Mouse (Mus musculus) G1E (cell line): ENCODE data around the gene Sult2b1. TPM values are rescaled to one million over a fixed set of nuclear protein-coding genes. Genes with fewer than 3 reads are reported as not detected.
A peak's percentile ranks its signal among the peaks of the same experiment; 100 is the strongest.

Experiments
- ATAC-seq: 2 replicates; pipeline ENCODE4 v1.8.0; 2016; ENCODE audit warnings: mild to moderate bottlenecking; ENCODE audit not compliant: insufficient number of reproducible peaks, poor library complexity, low FRiP score, severe bottlenecking; ENCODE audit errors: extremely low read depth
- DNase-seq: peaks from one replicate; pipeline ENCODE4 v3.0.0; 2012; ENCODE audit warnings: low spot score
- H3K27me3 ChIP-seq: 2 replicates; pipeline ENCODE4 v1.6.1; 2012; ENCODE audit warnings: mild to moderate bottlenecking, low read length, inconsistent platforms; ENCODE audit not compliant: insufficient read depth
- H3K36me3 ChIP-seq: replicated peaks from 2 replicates; pipeline ENCODE3; 2012; ENCODE audit warnings: mild to moderate bottlenecking, inconsistent platforms
- H3K4me1 ChIP-seq: 2 replicates; pipeline ENCODE4 v1.6.1; 2012; ENCODE audit warnings: low read depth, low read length, inconsistent platforms, mixed read lengths; ENCODE audit not compliant: insufficient read depth
- H3K4me3 ChIP-seq: 2 replicates; pipeline ENCODE4 v1.5.1; 2012; ENCODE audit warnings: low read depth, mild to moderate bottlenecking, inconsistent platforms, low read length, moderate library complexity, mixed read lengths
- H3K9me3 ChIP-seq: replicated peaks from 2 replicates; pipeline ENCODE4 v1.6.1; 2012; ENCODE audit warnings: inconsistent platforms
- CTCF ChIP-seq: IDR thresholded peaks from 2 replicates; pipeline ENCODE4 v1.5.1; 2012; ENCODE audit warnings: low read depth, low read length, inconsistent platforms, mixed read lengths
- GATA1 ChIP-seq: IDR thresholded peaks from 2 replicates; pipeline ENCODE4 v1.6.1; 2012; ENCODE audit warnings: borderline replicate concordance, low read length, inconsistent platforms, mixed read lengths
- GATA2 ChIP-seq: IDR thresholded peaks from 2 replicates; pipeline ENCODE4 v1.6.1; 2012; ENCODE audit warnings: low read depth, low read length, inconsistent platforms, borderline replicate concordance
- POLR2AphosphoS5 ChIP-seq: IDR thresholded peaks from 2 replicates; pipeline ENCODE4 v1.6.1; 2012; ENCODE audit warnings: low read depth, low read length, inconsistent platforms; ENCODE audit not compliant: insufficient replicate concordance
- TAL1 ChIP-seq: conservative IDR thresholded peaks from 2 replicates; pipeline ENCODE4 v1.6.1; 2012; ENCODE audit warnings: low read depth, low read length, inconsistent platforms, mixed read lengths
- polyA plus RNA-seq: library from polyadenylated mRNA; stranded (reverse); fragments of >175 nt; gene quantifications from 2 replicates; pipeline ENCODE4 v1.2.3, GENCODE M21; 2012
- total RNA-seq, 2 experiments: library from RNA; stranded (forward) in 1 of 2; stranded (reverse) in 1 of 2; fragments of 200-1000 nt in 1 of 2; fragments of >200 nt in 1 of 2; fragmentation: Nextera tagmentation in 1 of 2; gene quantifications; 2 replicates each; pipeline ENCODE4 v1.2.3; 2014 to 2017

The Sult2b1 gene
- total and polyA plus RNA-seq, 3 experiments, result 0.05 TPM; not detected in 2

GRCm38 (mm10) chr7:45712022-45712757, 72.3 kb downstream of the Sult2b1 start:
- no peak overlapping the region for H3K4me3 ChIP-seq
- H3K9me3 ChIP-seq, result no peaks in the 10 kb centered on the region
- peaks cover 77% of the 10 kb centered on the region for H3K4me1 ChIP-seq
- H3K36me3 ChIP-seq, result peaks cover 80% of the 10 kb centered on the region
- TF ChIP-seq CTCF (no peak), TAL1 (no peak), GATA2 (no peak), POLR2AphosphoS5 (no peak), GATA1 (no peak)
- ATAC-seq (no peak), DNase-seq (no peak)
- no peaks in the 10 kb centered on the region for H3K27me3 ChIP-seq

- Histone ChIP-seq H3K4me3 (no peak overlapping the region), H3K36me3 (peaks cover 77% of the 10 kb centered on the region), H3K27me3 (no peaks in the 10 kb centered on the region), H3K9me3 (no peaks in the 10 kb centered on the region), H3K4me1 (peaks cover 75% of the 10 kb centered on the region)
- no peak for ATAC-seq
- TF ChIP-seq CTCF (no peak), TAL1 (no peak), GATA2 (no peak), GATA1 (no peak), POLR2AphosphoS5 (no peak)
- no peak for DNase-seq
Measured at GRCm38 (mm10) chr7:45711316-45712021, 73.0 kb downstream of the Sult2b1 start.

GRCm38 (mm10) chr7:45710477-45711191, 73.8 kb downstream of the Sult2b1 start:
- no peak for TF ChIP-seq POLR2AphosphoS5
- TF ChIP-seq GATA1, result no peak
- TF ChIP-seq CTCF, result no peak
- TF ChIP-seq GATA2, result no peak
- TF ChIP-seq TAL1, result no peak
- Histone ChIP-seq H3K4me1 (peaks cover 74% of the 10 kb centered on the region), H3K4me3 (no peak overlapping the region), H3K9me3 (no peaks in the 10 kb centered on the region), H3K36me3 (peaks cover 69% of the 10 kb centered on the region), H3K27me3 (no peaks in the 10 kb centered on the region)
- DNase-seq (no peak), ATAC-seq (no peak)

- H3K27me3 ChIP-seq, result no peaks in the 10 kb centered on the region
- no peaks in the 10 kb centered on the region for H3K9me3 ChIP-seq
- H3K4me3 ChIP-seq, result peak overlapping the region; percentile 22; the same call in 1 of the 2 replicates
- DNase-seq (no peak), ATAC-seq (no peak)
- H3K4me1 ChIP-seq, result peaks cover 76% of the 10 kb centered on the region
- peaks cover 66% of the 10 kb centered on the region for H3K36me3 ChIP-seq
- TF ChIP-seq POLR2AphosphoS5, result peak; percentile 12; the same call in 1 of the 2 replicates
- TF ChIP-seq GATA1, result no peak
- TF ChIP-seq GATA2, result no peak
- TF ChIP-seq TAL1, result no peak
- TF ChIP-seq CTCF, result no peak
Measured at GRCm38 (mm10) chr7:45709677-45710355, 74.7 kb downstream of the Sult2b1 start.

- Histone ChIP-seq H3K36me3 (peaks cover 60% of the 10 kb centered on the region), H3K27me3 (no peaks in the 10 kb centered on the region), H3K4me1 (peaks cover 74% of the 10 kb centered on the region), H3K4me3 (no peak overlapping the region; the same call in 1 of the 2 replicates), H3K9me3 (no peaks in the 10 kb centered on the region)
- no peak for TF ChIP-seq CTCF
- TF ChIP-seq GATA1, result no peak
- TF ChIP-seq TAL1, result no peak
- no peak for TF ChIP-seq GATA2
- TF ChIP-seq POLR2AphosphoS5, result no peak; the same call in 1 of the 2 replicates
- ATAC-seq (no peak), DNase-seq (no peak)
Measured at GRCm38 (mm10) chr7:45709036-45709435, 75.4 kb downstream of the Sult2b1 start.
